Mouse (Mus musculus): ENCODE measurements around the gene Lgi1. TPM values are rescaled to one million over a fixed set of nuclear protein-coding genes. Genes with fewer than 3 reads are reported as not detected.

The Lgi1 gene
- total and polyA plus RNA-seq, 2 experiments from 2014 or later, result not detected

DNA sequence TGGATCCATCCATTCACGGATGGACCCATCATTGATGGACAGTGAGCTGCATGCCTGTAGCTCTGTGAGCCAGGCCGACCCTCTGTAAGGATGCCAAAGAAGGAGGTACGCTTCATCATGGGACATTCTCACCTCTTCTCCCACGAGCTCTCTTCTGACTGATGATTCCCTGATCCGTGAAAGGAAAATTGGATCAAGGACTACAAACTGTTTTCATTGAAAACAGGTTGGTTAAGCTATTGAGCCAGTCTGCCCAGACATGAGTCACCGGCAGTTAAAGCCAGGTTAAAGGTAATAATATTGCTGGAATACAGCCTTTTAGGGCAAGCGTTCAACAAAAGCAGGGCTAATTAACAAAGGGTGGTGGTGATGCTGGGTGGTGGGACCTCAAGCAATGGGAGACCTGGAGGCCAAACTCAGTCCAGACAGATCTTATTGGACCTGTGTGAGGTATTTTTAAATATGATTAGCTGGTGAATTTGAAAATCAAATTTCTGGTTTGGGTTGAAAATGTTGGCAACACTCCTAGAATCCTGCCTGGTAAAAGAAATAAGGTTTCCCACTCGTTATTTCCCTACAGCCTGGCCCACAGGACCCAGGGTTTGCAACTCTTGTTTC is 92.0 kb downstream of the Lgi1 start:
- Histone ChIP-seq H3K27me3 (ENCODE audit: control insufficient read depth, insufficient read depth, low read length) (no peaks in the 10 kb centered on the region), H3K4me1 (ENCODE audit: control insufficient read depth, insufficient read depth) (no peaks in the 10 kb centered on the region), H3K4me3 (ENCODE audit: low read depth, low read length) (no peak overlapping the region), H3K9ac (replicated peaks; ENCODE audit: low read depth, low read length) (no peak overlapping the region), H3K27ac (ENCODE audit: low read depth) (no peak overlapping the region), H3K9me3 (replicated peaks; ENCODE audit: control insufficient read depth, low read length) (no peaks in the 10 kb centered on the region), H3K4me2 (ENCODE audit: low read depth, low read length) (no peak overlapping the region), H3K36me3 (replicated peaks; ENCODE audit: control insufficient read depth, insufficient read depth, low read length) (no peaks in the 10 kb centered on the region)
- DNase-seq (ENCODE audit: low spot score) (no peak), ATAC-seq (ENCODE audit: insufficient read depth, low read depth) (no peak)
- 73% methylated on average over 8 of the region's 8 CpGs for WGBS
- TF ChIP-seq EP300 (IDR thresholded peaks at IDR 0.05; ENCODE audit: low read depth) (no peak), CTCF (IDR thresholded peaks at IDR 0.05; ENCODE audit: low read depth) (no peak)

- ATAC-seq (ENCODE audit: insufficient read depth, low read depth) (no peak), DNase-seq (ENCODE audit: low spot score) (no peak)
- no peak for TF ChIP-seq CTCF (IDR thresholded peaks at IDR 0.05; ENCODE audit: low read depth)
- no peaks in the 10 kb centered on the region for H3K36me3 ChIP-seq (replicated peaks; ENCODE audit: control insufficient read depth, insufficient read depth, low read length)
- H3K4me3 ChIP-seq (ENCODE audit: low read depth, low read length), result no peak overlapping the region
- no peaks in the 10 kb centered on the region for H3K9me3 ChIP-seq (replicated peaks; ENCODE audit: control insufficient read depth, low read length)
- H3K27me3 ChIP-seq (ENCODE audit: control insufficient read depth, insufficient read depth, low read length), result no peaks in the 10 kb centered on the region
- WGBS, result 62% methylated on average over 9 of the region's 9 CpGs
- no peak overlapping the region for H3K9ac ChIP-seq (replicated peaks; ENCODE audit: low read depth, low read length)
- H3K4me2 ChIP-seq (ENCODE audit: low read depth, low read length), result no peak overlapping the region
- H3K4me1 ChIP-seq (ENCODE audit: control insufficient read depth, insufficient read depth), result no peaks in the 10 kb centered on the region
- no peak overlapping the region for H3K27ac ChIP-seq (ENCODE audit: low read depth)
Observed at GRCm38 (mm10) chr19:38357956-38358623, 93.8 kb downstream of the Lgi1 start.

GRCm38 (mm10) chr19:38359287-38359686 is 95.0 kb downstream of the Lgi1 start:
- Histone ChIP-seq H3K4me3 (ENCODE audit: low read depth, low read length) (no peak overlapping the region), H3K9ac (replicated peaks; ENCODE audit: low read depth, low read length) (no peak overlapping the region), H3K27me3 (ENCODE audit: control insufficient read depth, insufficient read depth, low read length) (no peaks in the 10 kb centered on the region), H3K36me3 (replicated peaks; ENCODE audit: control insufficient read depth, insufficient read depth, low read length) (no peaks in the 10 kb centered on the region), H3K27ac (ENCODE audit: low read depth) (no peak overlapping the region), H3K4me2 (ENCODE audit: low read depth, low read length) (no peak overlapping the region), H3K4me1 (ENCODE audit: control insufficient read depth, insufficient read depth) (no peaks in the 10 kb centered on the region), H3K9me3 (replicated peaks; ENCODE audit: control insufficient read depth, low read length) (no peaks in the 10 kb centered on the region)
- ATAC-seq (ENCODE audit: insufficient read depth, low read depth), result no peak
- 76% methylated on average over 1 of the region's 1 CpGs for WGBS
- DNase-seq (ENCODE audit: low spot score), result no peak
- no peak for TF ChIP-seq CTCF (IDR thresholded peaks at IDR 0.05; ENCODE audit: low read depth)
- no peak for TF ChIP-seq EP300 (IDR thresholded peaks at IDR 0.05; ENCODE audit: low read depth)

Other genes with a start within 250 kb of the Lgi1 start
- 9.5 and 13.3 TPM in 2 replicates for gene Myof, start 221.0 kb upstream of the Lgi1 start, total RNA-seq (2014; rRNA removed; ENCODE audit: low replicate concordance)
- gene Myof, start 221.0 kb upstream of the Lgi1 start, polyA plus RNA-seq (2015; fragmentation: Nextera tagmentation; extraction: Ambion mirVana), result 2.8 and 3.0 TPM in 2 replicates
- gene Cep55, start 209.5 kb upstream of the Lgi1 start, total RNA-seq (2014; rRNA removed; ENCODE audit: low replicate concordance), result 19.1 and 21.7 TPM in 2 replicates
- gene Cep55, start 209.5 kb upstream of the Lgi1 start, polyA plus RNA-seq (2015; fragmentation: Nextera tagmentation; extraction: Ambion mirVana), result 9.2 and 9.5 TPM in 2 replicates
- 0.12 TPM in 1 of 2 replicates, not detected in the other for gene Ffar4, start 167.5 kb upstream of the Lgi1 start, total RNA-seq (2014; rRNA removed; ENCODE audit: low replicate concordance)
- 0.33 TPM in 1 of 2 replicates, not detected in the other for gene Ffar4, start 167.5 kb upstream of the Lgi1 start, polyA plus RNA-seq (2015; fragmentation: Nextera tagmentation; extraction: Ambion mirVana)
- gene Rbp4, start 139.3 kb upstream of the Lgi1 start, total RNA-seq (2014; rRNA removed; ENCODE audit: low replicate concordance), result 2.1 TPM in 1 of 2 replicates, not detected in the other
- 0.87 and 1.5 TPM in 2 replicates for gene Rbp4, start 139.3 kb upstream of the Lgi1 start, polyA plus RNA-seq (2015; fragmentation: Nextera tagmentation; extraction: Ambion mirVana)
- not detected in 2 replicates for gene Pde6c, start 131.8 kb upstream of the Lgi1 start, total RNA-seq (2014; rRNA removed; ENCODE audit: low replicate concordance)
- not detected in 2 replicates for gene Pde6c, start 131.8 kb upstream of the Lgi1 start, polyA plus RNA-seq (2015; fragmentation: Nextera tagmentation; extraction: Ambion mirVana)
- gene Fra10ac1, start 40.4 kb upstream of the Lgi1 start, total RNA-seq (2014; rRNA removed; ENCODE audit: low replicate concordance), result 4.1 TPM in 1 of 2 replicates, not detected in the other
- gene Fra10ac1, start 40.4 kb upstream of the Lgi1 start, polyA plus RNA-seq (2015; fragmentation: Nextera tagmentation; extraction: Ambion mirVana), result 26.2 and 26.6 TPM in 2 replicates
- gene Slc35g1, start 131.4 kb downstream of the Lgi1 start, total RNA-seq (2014; rRNA removed; ENCODE audit: low replicate concordance), result 0.93 and 1.9 TPM in 2 replicates
- gene Slc35g1, start 131.4 kb downstream of the Lgi1 start, polyA plus RNA-seq (2015; fragmentation: Nextera tagmentation; extraction: Ambion mirVana), result 0.74 and 0.92 TPM in 2 replicates
- 18.2 and 32.1 TPM in 2 replicates for gene Plce1, start 216.6 kb downstream of the Lgi1 start, total RNA-seq (2014; rRNA removed; ENCODE audit: low replicate concordance)
- gene Plce1, start 216.6 kb downstream of the Lgi1 start, polyA plus RNA-seq (2015; fragmentation: Nextera tagmentation; extraction: Ambion mirVana), result 5.2 and 5.7 TPM in 2 replicates

All from heart, postnatal 0 days (tissue).